Mouse (Mus musculus): ENCODE measurements around the gene Ptpn14. TPM values are rescaled to one million over a fixed set of nuclear protein-coding genes. Genes with fewer than 3 reads are reported as not detected.

Ptpn14 gene
- polyA plus RNA-seq, 1 experiment, result 2.6 TPM

- H3K27ac ChIP-seq (ENCODE audit: control insufficient read depth, insufficient read depth, low read depth, low read length, poor library complexity), result no peak overlapping the region
- WGBS, result 59% methylated on average over 17 of the region's 17 CpGs
- H3K4me3 ChIP-seq (replicated peaks; ENCODE audit: control insufficient read depth, low read depth, low read length), result no peak overlapping the region
- H3K4me1 ChIP-seq (ENCODE audit: control insufficient read depth, insufficient read depth, low read length), result no peaks in the 10 kb centered on the region; the same call in 1 of the 2 replicates
- TF ChIP-seq POLR2A (IDR thresholded peaks at IDR 0.05; ENCODE audit: borderline replicate concordance, control insufficient read depth, low read depth, low read length) (no peak), CTCF (IDR thresholded peaks at IDR 0.05; ENCODE audit: control insufficient read depth, insufficient read depth, low read length) (no peak)
Measured at GRCm38 (mm10) chr1:189729141-189729815, 1.2 kb downstream of the Ptpn14 start.

GRCm38 (mm10) chr1:189731697-189732096 lies 3.6 kb downstream of the Ptpn14 start:
- 80% methylated on average over 10 of the region's 10 CpGs for WGBS
- TF ChIP-seq CTCF (IDR thresholded peaks at IDR 0.05; ENCODE audit: control insufficient read depth, insufficient read depth, low read length) (no peak), POLR2A (IDR thresholded peaks at IDR 0.05; ENCODE audit: borderline replicate concordance, control insufficient read depth, low read depth, low read length) (no peak)
- Histone ChIP-seq H3K4me3 (replicated peaks; ENCODE audit: control insufficient read depth, low read depth, low read length) (no peak overlapping the region), H3K4me1 (ENCODE audit: control insufficient read depth, insufficient read depth, low read length) (no peaks in the 10 kb centered on the region; the same call in 1 of the 2 replicates), H3K27ac (ENCODE audit: control insufficient read depth, insufficient read depth, low read depth, low read length, poor library complexity) (no peak overlapping the region)

GRCm38 (mm10) chr1:189732156-189732555 lies 4.1 kb downstream of the Ptpn14 start:
- 74% methylated on average over 8 of the region's 8 CpGs for WGBS

DNA sequence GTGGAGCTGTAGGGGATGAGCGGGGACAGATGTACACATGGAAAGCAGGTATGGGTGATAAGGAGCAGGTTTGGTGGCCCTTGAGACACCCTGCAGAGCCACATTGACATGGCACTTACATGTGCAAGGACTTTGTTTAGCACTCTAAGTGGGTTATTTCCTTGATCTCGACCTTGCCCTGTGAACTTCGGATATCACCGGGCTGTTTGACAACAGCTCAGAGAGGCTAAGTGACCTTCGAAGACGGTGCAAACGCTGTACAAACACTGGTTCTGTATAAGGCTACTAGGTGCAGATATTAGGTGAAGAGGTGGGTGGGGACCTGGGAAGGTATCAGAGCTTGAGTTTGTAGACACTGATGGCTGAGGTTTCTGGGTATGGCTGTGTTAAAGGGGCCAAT lies 12.0 kb downstream of the Ptpn14 start:
- no peaks in the 10 kb centered on the region; the same call in 1 of the 2 replicates for H3K4me1 ChIP-seq (ENCODE audit: control insufficient read depth, insufficient read depth, low read length)
- no peak overlapping the region for H3K27ac ChIP-seq (ENCODE audit: control insufficient read depth, insufficient read depth, low read depth, low read length, poor library complexity)
- H3K4me3 ChIP-seq (replicated peaks; ENCODE audit: control insufficient read depth, low read depth, low read length), result no peak overlapping the region
- WGBS, result 89% methylated on average over 7 of the region's 7 CpGs
- TF ChIP-seq POLR2A (IDR thresholded peaks at IDR 0.05; ENCODE audit: borderline replicate concordance, control insufficient read depth, low read depth, low read length), result no peak
- TF ChIP-seq CTCF (IDR thresholded peaks at IDR 0.05; ENCODE audit: control insufficient read depth, insufficient read depth, low read length), result no peak

More at GRCm38 (mm10) chr1:189732156-189732555, 4.1 kb downstream of the Ptpn14 start:
- Histone ChIP-seq H3K4me3 (replicated peaks; ENCODE audit: control insufficient read depth, low read depth, low read length) (no peak overlapping the region), H3K27ac (ENCODE audit: control insufficient read depth, insufficient read depth, low read depth, low read length, poor library complexity) (no peak overlapping the region), H3K4me1 (ENCODE audit: control insufficient read depth, insufficient read depth, low read length) (no peaks in the 10 kb centered on the region; the same call in 1 of the 2 replicates)
- TF ChIP-seq POLR2A (IDR thresholded peaks at IDR 0.05; ENCODE audit: borderline replicate concordance, control insufficient read depth, low read depth, low read length) (no peak), CTCF (IDR thresholded peaks at IDR 0.05; ENCODE audit: control insufficient read depth, insufficient read depth, low read length) (no peak)

DNA sequence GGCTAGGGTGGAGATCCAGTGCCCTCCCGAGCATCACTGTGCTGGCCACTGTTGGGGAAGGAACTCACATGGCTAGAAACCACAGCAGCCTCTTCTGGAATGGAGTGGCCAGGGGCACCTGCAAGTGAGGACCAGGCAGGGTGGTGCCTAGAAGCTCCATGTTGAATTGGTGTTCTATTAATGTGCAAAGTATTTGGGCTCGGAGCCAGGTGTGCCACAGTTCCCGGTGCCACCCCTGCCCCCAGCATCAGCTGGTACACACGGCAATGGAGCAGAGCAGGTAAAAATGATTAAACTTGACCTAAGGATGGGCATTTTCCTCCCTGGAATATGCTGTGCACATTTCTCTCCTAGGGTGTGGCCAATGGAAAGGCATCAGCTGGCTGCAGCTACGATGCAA lies 14.0 kb downstream of the Ptpn14 start:
- 85% methylated on average over 5 of the region's 5 CpGs for WGBS

DNA sequence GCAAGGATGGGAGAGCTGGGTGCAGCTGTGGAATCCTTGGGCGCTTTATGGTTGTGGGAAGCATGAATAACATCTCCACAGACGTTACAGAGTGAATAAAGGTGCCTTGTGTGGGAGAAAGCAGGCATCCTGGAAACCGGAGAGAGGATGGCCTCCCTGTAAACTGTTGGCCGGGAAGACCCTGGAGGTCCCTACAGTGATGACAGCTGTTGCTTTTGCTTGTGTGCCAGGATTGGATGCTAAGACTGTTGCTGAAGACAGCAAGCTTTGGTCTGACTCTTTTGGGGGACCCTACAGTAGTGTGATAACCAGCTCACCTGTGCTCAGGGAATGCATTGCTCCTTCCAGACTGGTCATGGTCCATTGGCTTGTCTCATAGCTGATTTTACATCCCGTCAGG lies 15.1 kb downstream of the Ptpn14 start:
- H3K4me3 ChIP-seq (replicated peaks; ENCODE audit: control insufficient read depth, low read depth, low read length), result no peak overlapping the region
- WGBS, result 87% methylated on average over 5 of the region's 5 CpGs
- H3K4me1 ChIP-seq (ENCODE audit: control insufficient read depth, insufficient read depth, low read length), result no peaks in the 10 kb centered on the region; the same call in none of the 2 replicates
- TF ChIP-seq POLR2A (IDR thresholded peaks at IDR 0.05; ENCODE audit: borderline replicate concordance, control insufficient read depth, low read depth, low read length) (no peak), CTCF (IDR thresholded peaks at IDR 0.05; ENCODE audit: control insufficient read depth, insufficient read depth, low read length) (no peak)
- no peak overlapping the region for H3K27ac ChIP-seq (ENCODE audit: control insufficient read depth, insufficient read depth, low read depth, low read length, poor library complexity)

More for the DNA sequence above, 14.0 kb downstream of the Ptpn14 start:
- H3K4me3 ChIP-seq (replicated peaks; ENCODE audit: control insufficient read depth, low read depth, low read length), result no peak overlapping the region
- no peak for TF ChIP-seq CTCF (IDR thresholded peaks at IDR 0.05; ENCODE audit: control insufficient read depth, insufficient read depth, low read length)
- TF ChIP-seq POLR2A (IDR thresholded peaks at IDR 0.05; ENCODE audit: borderline replicate concordance, control insufficient read depth, low read depth, low read length), result no peak
- H3K4me1 ChIP-seq (ENCODE audit: control insufficient read depth, insufficient read depth, low read length), result no peaks in the 10 kb centered on the region; the same call in none of the 2 replicates
- no peak overlapping the region for H3K27ac ChIP-seq (ENCODE audit: control insufficient read depth, insufficient read depth, low read depth, low read length, poor library complexity)

- H3K27ac ChIP-seq (ENCODE audit: control insufficient read depth, insufficient read depth, low read depth, low read length, poor library complexity), result no peak overlapping the region
- no peak overlapping the region for H3K4me3 ChIP-seq (replicated peaks; ENCODE audit: control insufficient read depth, low read depth, low read length)
- H3K4me1 ChIP-seq (ENCODE audit: control insufficient read depth, insufficient read depth, low read length), result no peaks in the 10 kb centered on the region; the same call in none of the 2 replicates
- 79% methylated on average over 4 of the region's 4 CpGs for WGBS
- no peak for TF ChIP-seq POLR2A (IDR thresholded peaks at IDR 0.05; ENCODE audit: borderline replicate concordance, control insufficient read depth, low read depth, low read length)
- TF ChIP-seq CTCF (IDR thresholded peaks at IDR 0.05; ENCODE audit: control insufficient read depth, insufficient read depth, low read length), result no peak
Measured at GRCm38 (mm10) chr1:189744914-189745710, 17.0 kb downstream of the Ptpn14 start.

GRCm38 (mm10) chr1:189746520-189746919 lies 18.5 kb downstream of the Ptpn14 start:
- 5% methylated on average over 4 of the region's 4 CpGs for WGBS
- TF ChIP-seq POLR2A (IDR thresholded peaks at IDR 0.05; ENCODE audit: borderline replicate concordance, control insufficient read depth, low read depth, low read length) (no peak), CTCF (IDR thresholded peaks at IDR 0.05; ENCODE audit: control insufficient read depth, insufficient read depth, low read length) (no peak)
- no peak overlapping the region for H3K4me3 ChIP-seq (replicated peaks; ENCODE audit: control insufficient read depth, low read depth, low read length)
- H3K4me1 ChIP-seq (ENCODE audit: control insufficient read depth, insufficient read depth, low read length), result no peaks in the 10 kb centered on the region; the same call in none of the 2 replicates
- H3K27ac ChIP-seq (ENCODE audit: control insufficient read depth, insufficient read depth, low read depth, low read length, poor library complexity), result no peak overlapping the region
